Mouse (Mus musculus) limb, embryonic 14.5 days (tissue): ENCODE measurements around the gene C2cd5. TPM values are rescaled to one million over a fixed set of nuclear protein-coding genes. Genes with fewer than 3 reads are reported as not detected.
"Not testable (repeated sequence)": the region's sequence is repeated elsewhere in the genome, so short reads cannot be mapped to it uniquely, and the experiment has no call there.

ENCODE experiments used
- ATAC-seq: fragments of 200-750 bp; cut with Nextera tagmentation; 2 replicates; pipeline ENCODE4 v1.8.0; 2017; ENCODE audit warnings: low read depth, moderate number of reproducible peaks, moderate TSS enrichment; ENCODE audit not compliant: low FRiP score
- DNase-seq: peaks from one replicate; pipeline ENCODE4 v3.0.0-alpha.2; 2015; ENCODE audit warnings: low spot score
- H3K27ac ChIP-seq: fragments of 300-500 bp; sonication (generic); replicated peaks from 2 replicates; pipeline ENCODE4 v1.5.1; 2014; ENCODE audit warnings: low read depth, mild to moderate bottlenecking, low read length, moderate library complexity, mixed read lengths
- H3K27me3 ChIP-seq: fragments of 300-500 bp; sonication (generic); 2 replicates; pipeline ENCODE4 v1.6.1; 2014; ENCODE audit warnings: low read length, mixed read lengths; ENCODE audit not compliant: control insufficient read depth, insufficient read depth
- H3K36me3 ChIP-seq: fragments of 300-500 bp; sonication (generic); 2 replicates; pipeline ENCODE4 v1.6.1; 2014; ENCODE audit warnings: mild to moderate bottlenecking, low read length, moderate library complexity, mixed read lengths; ENCODE audit not compliant: control insufficient read depth, insufficient read depth
- H3K4me1 ChIP-seq: fragments of 300-500 bp; sonication (generic); 2 replicates; pipeline ENCODE4 v1.6.1; 2014; ENCODE audit warnings: antibody characterized with exemption, low read length, mixed read lengths; ENCODE audit not compliant: control insufficient read depth, insufficient read depth
- H3K4me2 ChIP-seq: fragments of 300-500 bp; sonication (generic); replicated peaks from 2 replicates; pipeline ENCODE4 v1.6.1; 2014; ENCODE audit warnings: low read depth, mild to moderate bottlenecking, low read length, moderate library complexity; ENCODE audit not compliant: severe bottlenecking
- H3K4me3 ChIP-seq: fragments of 300-500 bp; sonication (generic); replicated peaks from 2 replicates; pipeline ENCODE4 v1.5.1; 2014; ENCODE audit warnings: low read length
- H3K9ac ChIP-seq: fragments of 300-500 bp; sonication (generic); 2 replicates; pipeline ENCODE4 v1.6.1; 2014; ENCODE audit warnings: mild to moderate bottlenecking, low read depth, low read length, moderate library complexity; ENCODE audit not compliant: severe bottlenecking
- H3K9me3 ChIP-seq: fragments of 300-500 bp; sonication (generic); 2 replicates; pipeline ENCODE4 v1.6.1; 2016; ENCODE audit warnings: low read length; ENCODE audit not compliant: control insufficient read depth
- POLR2A ChIP-seq: fragments of 200-500 bp; IDR thresholded peaks from 2 replicates; pipeline ENCODE4 v1.8.0; 2012; ENCODE audit warnings: inconsistent platforms, mild to moderate bottlenecking, moderate library complexity, borderline replicate concordance; ENCODE audit not compliant: insufficient read depth, insufficient read length; ENCODE audit errors: extremely low read depth
- WGBS: fragments of 180-500 bp; shearing (Covaris S2); extraction: QIAGEN DNeasy Blood & Tissue Kit; methylation state at CpG from one replicate; pipeline ENCODE4 v1.1.7; 2014; 5-methylcytosine and 5-hydroxymethylcytosine counted together
- polyA plus RNA-seq, 2 experiments: library from polyadenylated mRNA; depleted of rRNA in 1 of 2; stranded (reverse) in 1 of 2; unstranded in 1 of 2; fragments of >200 nt; fragmentation: Nextera tagmentation in 1 of 2; extraction: Ambion mirVana in 1 of 2; gene quantifications; 2 replicates each; pipeline versions ENCODE4 v1.2.1 to v1.2.3; 2012 to 2014

The C2cd5 gene
- polyA plus RNA-seq, 2 experiments: 23.1 to 38.8 TPM

- Histone ChIP-seq H3K4me2 (peak overlapping the region; percentile 53), H3K9ac (peak overlapping the region; percentile 49), H3K4me1 (no peaks in the 10 kb centered on the region), H3K36me3 (no peaks in the 10 kb centered on the region), H3K9me3 (no peaks in the 10 kb centered on the region), H3K27me3 (no peaks in the 10 kb centered on the region), H3K27ac (no peak overlapping the region), H3K4me3 (peak overlapping the region; percentile 36)
- no peak for TF ChIP-seq POLR2A
- DNase-seq (no peak), ATAC-seq (0 out of 2 replicates have a peak, but pooled peaks have one; percentile 30)
- WGBS: 16% methylated on average over 19 of the region's 19 CpGs
Observed at GRCm38 (mm10) chr6:143143775-143144273, 43.9 kb upstream of the C2cd5 start.

DNA sequence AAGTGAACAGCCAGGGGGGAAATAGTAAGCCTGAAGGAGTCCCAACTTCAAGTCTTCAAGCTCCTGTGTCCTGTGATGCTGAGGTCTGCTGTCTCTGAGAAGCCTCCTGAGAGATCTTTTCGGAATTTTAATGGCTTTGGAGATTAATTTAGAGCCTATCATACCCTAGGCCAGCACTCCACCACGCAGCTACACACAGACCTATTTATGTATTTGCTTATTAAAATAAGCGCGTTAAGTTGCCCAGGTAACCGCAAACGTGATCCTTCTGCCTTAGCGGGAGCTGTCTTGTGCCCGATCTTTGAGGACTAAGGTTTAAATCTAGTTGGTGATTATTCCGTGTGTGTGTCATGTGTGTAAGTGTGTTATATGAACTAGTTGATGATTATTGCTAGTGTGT, 43.4 kb upstream of the C2cd5 start:
- H3K4me1 ChIP-seq: no peaks in the 10 kb centered on the region
- ATAC-seq: no peak
- no peak for DNase-seq
- peak overlapping the region; percentile 36 for H3K4me3 ChIP-seq
- H3K36me3 ChIP-seq: no peaks in the 10 kb centered on the region
- H3K27me3 ChIP-seq: no peaks in the 10 kb centered on the region
- H3K9me3 ChIP-seq: no peaks in the 10 kb centered on the region
- no peak overlapping the region for H3K27ac ChIP-seq
- WGBS: 78% methylated on average over 9 of the region's 9 CpGs
- peak overlapping the region; percentile 53 for H3K4me2 ChIP-seq
- TF ChIP-seq POLR2A: no peak
- peak overlapping the region; percentile 49; the same call in 1 of the 2 replicates for H3K9ac ChIP-seq

GRCm38 (mm10) chr6:143142861-143143260, 42.9 kb upstream of the C2cd5 start:
- H3K4me2 ChIP-seq: no peak overlapping the region
- H3K9ac ChIP-seq: no peak overlapping the region
- no peak for DNase-seq
- ATAC-seq: no peak
- TF ChIP-seq POLR2A: no peak
- no peaks in the 10 kb centered on the region for H3K27me3 ChIP-seq
- no peaks in the 10 kb centered on the region for H3K4me1 ChIP-seq
- H3K4me3 ChIP-seq: no peak overlapping the region
- H3K36me3 ChIP-seq: no peaks in the 10 kb centered on the region
- WGBS: 95% methylated on average over 3 of the region's 4 CpGs
- H3K27ac ChIP-seq: no peak overlapping the region
- H3K9me3 ChIP-seq: no peaks in the 10 kb centered on the region

DNA sequence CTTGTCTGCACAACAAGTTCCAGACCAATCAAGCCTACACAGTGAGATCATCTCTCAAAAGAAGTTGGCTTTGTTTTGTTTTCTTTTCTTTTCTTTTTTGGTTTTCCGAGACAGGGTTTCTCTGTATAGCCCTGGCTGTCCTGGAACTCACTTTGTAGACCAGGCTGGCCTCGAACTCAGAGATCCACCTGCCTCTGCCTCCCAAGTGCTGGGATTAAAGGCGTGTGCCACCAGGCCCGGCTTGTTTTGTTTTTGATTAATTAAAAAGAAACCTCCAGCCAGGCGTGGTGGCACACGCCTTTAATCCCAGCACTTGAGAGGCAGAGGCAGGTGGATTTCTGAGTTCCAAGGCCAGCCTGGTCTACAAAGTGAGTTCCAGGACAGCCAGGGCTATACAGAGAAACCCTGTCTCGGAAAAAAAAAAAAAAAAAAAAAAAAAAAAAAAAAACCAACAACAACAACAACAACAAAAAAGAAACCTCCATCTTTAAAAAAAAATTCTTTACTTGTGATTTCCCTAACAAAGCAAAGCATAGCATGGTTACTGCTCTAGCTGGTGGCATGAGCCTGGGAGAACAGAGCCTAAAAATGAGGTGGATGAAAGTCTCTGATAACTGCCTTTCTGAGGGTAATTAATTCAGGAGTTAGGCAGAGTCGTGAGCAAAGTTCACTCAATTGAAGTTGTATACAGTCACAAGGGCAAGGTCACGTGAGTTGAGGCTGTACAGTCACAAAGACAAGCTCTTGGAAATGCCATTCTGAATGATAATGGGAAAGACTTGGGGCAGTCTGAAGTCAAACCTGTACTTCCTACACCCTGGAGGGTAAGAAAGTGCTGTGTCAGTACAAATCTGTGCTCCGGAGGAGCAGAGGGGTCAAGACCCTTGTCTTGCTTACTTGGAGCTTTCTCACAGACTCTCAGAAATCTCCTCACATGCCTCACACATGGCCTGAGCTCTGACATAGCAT, 42.0 kb upstream of the C2cd5 start:
- not testable (repeated sequence) for H3K27ac ChIP-seq, H3K9me3 ChIP-seq, H3K36me3 ChIP-seq, DNase-seq, ATAC-seq, H3K4me1 ChIP-seq, H3K4me2 ChIP-seq, H3K4me3 ChIP-seq, H3K9ac ChIP-seq, H3K27me3 ChIP-seq
- WGBS: 74% methylated on average over 10 of the region's 10 CpGs

- H3K4me2 ChIP-seq: no peak overlapping the region
- H3K9me3 ChIP-seq: no peaks in the 10 kb centered on the region
- no peak overlapping the region for H3K9ac ChIP-seq
- 92% methylated on average over 9 of the region's 9 CpGs for WGBS
- no peaks in the 10 kb centered on the region for H3K4me1 ChIP-seq
- H3K4me3 ChIP-seq: no peak overlapping the region
- DNase-seq (no peak), ATAC-seq (no peak)
- no peak for TF ChIP-seq POLR2A
- H3K27ac ChIP-seq: no peak overlapping the region
- H3K27me3 ChIP-seq: no peaks in the 10 kb centered on the region
- H3K36me3 ChIP-seq: no peaks in the 10 kb centered on the region
Observed at GRCm38 (mm10) chr6:143140884-143141283, 40.9 kb upstream of the C2cd5 start.
